Mouse (Mus musculus): ENCODE measurements at regions not wholly inside any gene's neighbourhood (a gene's known extent, or its start where the extent isn't known, plus 50 kb on each side); places are given as distances from the start of the nearest gene placed in this dataset.
A peak's percentile ranks its signal among the peaks of the same experiment; 100 is the strongest.

DNA sequence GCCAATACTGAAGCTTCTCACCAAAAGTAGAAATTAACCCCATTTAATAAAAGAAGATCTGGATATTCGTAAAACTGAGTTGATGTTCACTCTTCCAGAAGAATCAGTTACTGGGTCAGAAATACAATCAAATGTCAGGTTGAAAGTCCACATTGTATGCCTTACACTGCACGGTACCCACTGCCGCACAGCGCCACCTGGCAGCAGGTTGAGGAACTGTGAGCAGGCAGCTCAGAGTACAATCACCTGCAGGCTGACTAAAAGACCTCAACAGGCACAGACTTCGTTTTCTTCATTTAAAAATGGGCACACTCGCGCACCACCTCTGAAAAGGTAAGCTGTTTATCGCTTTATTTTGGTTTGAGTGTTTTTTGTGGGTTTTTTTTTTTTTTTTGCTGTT is 341.8 kb upstream of the Mms22l start:
- peak; percentile 55 for DNase-seq

GRCm38 (mm10) chr4:24173750-24174149 is 322.5 kb upstream of the Mms22l start:
- DNase-seq, result no peak

GRCm38 (mm10) chr4:24213262-24214036 is 282.8 kb upstream of the Mms22l start:
- no peak for DNase-seq

DNA sequence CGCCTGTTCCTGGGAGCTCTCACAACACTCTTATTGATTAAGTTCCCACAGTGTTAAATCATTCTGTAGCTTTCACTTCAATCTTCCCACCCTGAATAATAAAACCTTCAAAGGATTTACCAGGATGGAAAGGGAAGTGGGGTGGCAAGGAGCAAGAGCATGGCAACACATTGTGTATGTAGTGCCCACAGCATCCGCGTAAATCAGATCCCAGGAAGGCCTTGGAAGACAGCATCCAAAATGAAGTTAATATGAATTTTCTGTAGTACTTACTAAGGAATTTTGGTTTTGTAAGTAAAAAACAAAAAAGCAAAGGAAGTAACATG is 282.3 kb upstream of the Mms22l start:
- no peak for DNase-seq

DNA sequence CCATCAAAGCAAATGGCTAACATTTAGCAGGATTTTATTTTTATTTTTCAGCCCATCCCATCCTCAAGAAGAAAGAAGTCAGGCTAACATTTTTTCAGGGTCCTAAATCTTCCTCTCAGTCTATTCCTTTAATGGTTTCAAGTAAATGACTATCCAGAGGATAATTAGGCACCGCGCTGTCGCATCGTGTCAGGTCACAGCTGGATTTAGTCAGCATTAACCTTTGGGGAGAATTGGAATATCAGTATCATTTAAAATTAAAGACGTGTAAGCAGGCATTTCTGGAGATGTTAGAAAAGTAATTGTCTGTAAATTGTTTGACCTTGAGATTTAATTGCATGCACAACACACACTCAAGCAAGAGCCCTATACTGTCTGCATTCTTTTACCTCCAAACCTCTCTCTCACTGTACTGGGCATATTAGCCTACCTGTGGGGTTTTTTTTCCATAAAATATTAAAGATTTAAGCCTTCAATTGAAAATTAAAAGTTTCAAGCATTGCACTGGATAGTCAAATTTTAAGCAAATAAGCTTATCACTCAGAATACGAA is 277.8 kb upstream of the Mms22l start:
- DNase-seq, result no peak

DNA sequence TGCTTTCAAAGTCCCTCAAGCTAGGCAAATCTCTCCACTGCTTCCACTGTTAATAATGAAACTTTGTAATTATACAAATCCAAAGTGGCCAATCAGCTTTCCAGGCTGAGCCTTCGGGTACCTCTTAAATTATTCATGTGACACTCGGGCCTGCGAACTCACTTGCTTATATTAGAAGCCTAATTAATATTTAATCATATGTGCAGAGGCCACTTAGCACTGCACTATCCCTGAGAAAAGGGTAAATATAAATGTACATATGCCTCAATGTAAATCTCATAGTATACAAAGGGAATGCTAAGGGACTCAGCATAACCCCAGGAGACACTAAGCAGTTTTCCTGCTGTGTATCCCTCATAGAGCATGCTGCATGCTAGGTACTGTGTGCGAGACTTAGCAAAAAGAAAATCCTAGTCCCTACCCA is 277.2 kb upstream of the Mms22l start:
- DNase-seq, result no peak

GRCm38 (mm10) chr4:24219583-24219982 is 276.7 kb upstream of the Mms22l start:
- DNase-seq, result no peak

- no peak for DNase-seq
Observed at GRCm38 (mm10) chr4:24245124-24245523, 251.1 kb upstream of the Mms22l start.

DNA sequence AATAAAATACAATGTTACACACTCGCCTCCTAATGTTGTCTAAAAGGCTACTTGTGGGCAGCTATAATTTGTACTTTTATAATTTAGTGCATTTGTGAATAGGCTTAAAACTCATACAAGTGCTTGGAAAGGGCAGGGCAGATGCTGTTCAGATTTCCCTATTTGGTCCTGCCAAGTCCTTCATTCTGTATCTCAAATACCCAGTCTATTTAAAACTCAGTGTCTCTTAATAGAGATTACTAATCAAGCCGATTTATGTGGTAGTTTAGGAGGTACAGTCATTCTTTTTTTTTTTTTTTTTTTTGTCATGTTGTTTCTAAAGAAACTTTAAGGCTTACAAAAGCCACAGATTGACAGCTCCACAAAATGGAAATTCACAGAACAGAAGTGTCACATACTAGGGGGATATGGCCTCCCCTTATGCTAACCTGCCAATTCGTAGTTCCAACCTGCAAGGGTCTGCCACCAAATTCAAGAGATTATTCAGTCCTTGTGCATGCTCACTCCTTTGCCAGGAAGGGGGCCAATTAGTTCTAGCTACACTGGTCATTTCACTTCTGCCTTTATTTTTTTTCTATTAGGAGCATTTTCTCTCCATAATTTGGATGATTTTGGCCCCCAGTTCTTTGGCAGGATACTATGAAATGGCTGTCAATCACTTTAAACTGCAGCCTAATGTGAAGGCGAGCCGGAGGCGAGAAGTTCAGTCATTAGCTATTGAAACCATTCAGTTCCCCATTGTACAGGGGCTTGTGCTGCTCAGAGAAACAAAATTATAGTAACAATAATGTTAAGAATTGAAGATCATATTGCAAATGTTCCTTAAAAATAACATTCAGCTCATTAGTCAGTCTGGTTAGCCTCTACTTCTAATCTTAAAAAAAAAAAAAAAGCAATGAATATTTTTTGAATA is 247.9 kb upstream of the Mms22l start:
- DNase-seq, result no peak

GRCm38 (mm10) chr4:24249243-24249970 is 246.8 kb upstream of the Mms22l start:
- DNase-seq, result no peak

DNA sequence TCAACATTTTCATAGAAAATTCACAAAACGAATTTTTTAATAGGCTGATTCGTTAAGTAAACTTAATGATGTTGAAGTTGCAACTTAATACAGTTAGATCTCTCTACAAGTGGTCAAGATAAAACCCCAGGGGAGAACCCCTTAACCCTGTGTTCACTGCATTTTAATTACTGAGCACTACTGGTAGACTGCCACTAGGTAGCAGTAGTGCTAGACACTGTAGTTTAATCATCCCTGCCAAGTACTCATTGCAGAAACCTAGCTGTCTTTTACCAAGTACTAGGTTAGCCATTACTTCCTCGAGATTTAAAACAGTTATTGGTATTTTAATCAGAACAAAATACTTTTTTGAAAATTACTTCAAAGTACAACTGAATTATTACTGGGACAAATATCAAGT is 218.1 kb upstream of the Mms22l start:
- no peak for DNase-seq

Data from thymus, postnatal 4 days (tissue).